Mouse (Mus musculus) G1E (cell line): ENCODE data around the gene S1pr4. TPM values are rescaled to one million over a fixed set of nuclear protein-coding genes. Genes with fewer than 3 reads are reported as not detected.

ENCODE experiments used
- ATAC-seq: 2 replicates; pipeline ENCODE4 v1.8.0; 2016; ENCODE audit warnings: mild to moderate bottlenecking; ENCODE audit not compliant: insufficient number of reproducible peaks, poor library complexity, low FRiP score, severe bottlenecking; ENCODE audit errors: extremely low read depth
- DNase-seq: peaks from one replicate; pipeline ENCODE4 v3.0.0; 2012; ENCODE audit warnings: low spot score
- H3K27me3 ChIP-seq: 2 replicates; pipeline ENCODE4 v1.6.1; 2012; ENCODE audit warnings: mild to moderate bottlenecking, low read length, inconsistent platforms; ENCODE audit not compliant: insufficient read depth
- H3K36me3 ChIP-seq: replicated peaks from 2 replicates; pipeline ENCODE3; 2012; ENCODE audit warnings: mild to moderate bottlenecking, inconsistent platforms
- H3K4me1 ChIP-seq: 2 replicates; pipeline ENCODE4 v1.6.1; 2012; ENCODE audit warnings: low read depth, low read length, inconsistent platforms, mixed read lengths; ENCODE audit not compliant: insufficient read depth
- H3K4me3 ChIP-seq: 2 replicates; pipeline ENCODE4 v1.5.1; 2012; ENCODE audit warnings: low read depth, mild to moderate bottlenecking, inconsistent platforms, low read length, moderate library complexity, mixed read lengths
- H3K9me3 ChIP-seq: replicated peaks from 2 replicates; pipeline ENCODE4 v1.6.1; 2012; ENCODE audit warnings: inconsistent platforms
- CTCF ChIP-seq: IDR thresholded peaks from 2 replicates; pipeline ENCODE4 v1.5.1; 2012; ENCODE audit warnings: low read depth, low read length, inconsistent platforms, mixed read lengths
- GATA1 ChIP-seq: IDR thresholded peaks from 2 replicates; pipeline ENCODE4 v1.6.1; 2012; ENCODE audit warnings: borderline replicate concordance, low read length, inconsistent platforms, mixed read lengths
- GATA2 ChIP-seq: IDR thresholded peaks from 2 replicates; pipeline ENCODE4 v1.6.1; 2012; ENCODE audit warnings: low read depth, low read length, inconsistent platforms, borderline replicate concordance
- POLR2AphosphoS5 ChIP-seq: IDR thresholded peaks from 2 replicates; pipeline ENCODE4 v1.6.1; 2012; ENCODE audit warnings: low read depth, low read length, inconsistent platforms; ENCODE audit not compliant: insufficient replicate concordance
- TAL1 ChIP-seq: conservative IDR thresholded peaks from 2 replicates; pipeline ENCODE4 v1.6.1; 2012; ENCODE audit warnings: low read depth, low read length, inconsistent platforms, mixed read lengths
- polyA plus RNA-seq: library from polyadenylated mRNA; stranded (reverse); fragments of >175 nt; gene quantifications from 2 replicates; pipeline ENCODE4 v1.2.3, GENCODE M21; 2012
- total RNA-seq, 2 experiments: library from RNA; stranded (forward) in 1 of 2; stranded (reverse) in 1 of 2; fragments of 200-1000 nt in 1 of 2; fragments of >200 nt in 1 of 2; fragmentation: Nextera tagmentation in 1 of 2; gene quantifications; 2 replicates each; pipeline ENCODE4 v1.2.3; 2014 to 2017

The S1pr4 gene
- total RNA-seq (2014; fragmentation: Nextera tagmentation) (not detected in 2 replicates), total RNA-seq (2017) (1.6 and 1.9 TPM in 2 replicates), polyA plus RNA-seq (0.75 and 1.00 TPM in 2 replicates)

DNA sequence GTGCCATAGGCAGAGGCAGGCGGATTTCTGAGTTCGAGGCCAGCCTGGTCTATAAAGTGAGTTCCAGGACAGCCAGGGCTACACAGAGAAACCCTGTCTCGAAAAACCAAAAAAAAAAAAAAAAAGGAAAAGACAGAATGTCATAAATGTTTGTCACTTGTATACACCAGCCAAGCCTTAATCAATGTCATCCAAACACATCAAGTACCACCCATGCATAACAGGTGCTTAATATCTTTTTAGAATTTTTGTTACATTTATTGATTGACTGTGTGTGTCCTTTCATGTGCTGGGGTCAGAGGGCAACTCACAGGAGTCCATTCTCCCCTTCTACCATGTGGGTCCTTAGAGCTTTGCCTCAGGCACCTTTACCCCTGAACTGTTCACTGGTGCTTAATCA, at the start of gene S1pr4:
TSS of gene S1pr4 (minus strand) at position 101 of the 400 bp plus-strand sequence.
- Histone ChIP-seq H3K27me3 (no peaks in the 10 kb centered on the region), H3K9me3 (0 out of 2 replicates have a peak, but pooled peaks cover 2% of the 10 kb centered on the region), H3K36me3 (peaks cover 60% of the 10 kb centered on the region), H3K4me3 (peak within 1 kb of the TSS; percentile 97; the same call in 1 of the 2 replicates), H3K4me1 (peaks cover 67% of the 10 kb centered on the region)
- TF ChIP-seq POLR2AphosphoS5 (no peak), CTCF (no peak), TAL1 (no peak), GATA2 (no peak), GATA1 (no peak)
- DNase-seq (no peak), ATAC-seq (no peak)

DNA sequence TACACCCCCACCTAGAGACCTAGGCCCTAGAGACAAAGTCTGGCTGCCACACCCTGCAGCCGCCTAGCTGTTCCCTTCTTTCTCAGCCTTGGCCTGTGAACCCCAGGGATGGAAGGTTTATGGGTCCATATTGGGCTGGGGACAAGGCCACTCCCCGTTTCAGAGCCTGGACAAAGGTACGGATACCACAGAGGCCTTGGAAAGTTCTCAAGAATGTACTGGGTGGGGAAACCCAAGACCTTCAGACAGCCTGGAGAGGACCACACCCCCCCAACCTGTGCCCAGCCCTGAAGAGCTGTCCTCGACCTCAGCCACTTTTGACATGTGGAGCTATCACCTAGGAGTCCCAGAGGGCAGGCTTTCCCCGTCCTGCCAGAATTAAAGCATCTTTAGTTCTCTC, 49.0 kb upstream of the S1pr4 start:
- ATAC-seq (no peak), DNase-seq (no peak)
- peaks cover 63% of the 10 kb centered on the region for H3K4me1 ChIP-seq
- no peak overlapping the region for H3K4me3 ChIP-seq
- peaks cover 4% of the 10 kb centered on the region; the same call in 1 of the 2 replicates for H3K9me3 ChIP-seq
- H3K36me3 ChIP-seq = no peaks in the 10 kb centered on the region
- H3K27me3 ChIP-seq = no peaks in the 10 kb centered on the region
- TF ChIP-seq TAL1 = no peak
- no peak for TF ChIP-seq GATA1
- no peak for TF ChIP-seq CTCF

DNA sequence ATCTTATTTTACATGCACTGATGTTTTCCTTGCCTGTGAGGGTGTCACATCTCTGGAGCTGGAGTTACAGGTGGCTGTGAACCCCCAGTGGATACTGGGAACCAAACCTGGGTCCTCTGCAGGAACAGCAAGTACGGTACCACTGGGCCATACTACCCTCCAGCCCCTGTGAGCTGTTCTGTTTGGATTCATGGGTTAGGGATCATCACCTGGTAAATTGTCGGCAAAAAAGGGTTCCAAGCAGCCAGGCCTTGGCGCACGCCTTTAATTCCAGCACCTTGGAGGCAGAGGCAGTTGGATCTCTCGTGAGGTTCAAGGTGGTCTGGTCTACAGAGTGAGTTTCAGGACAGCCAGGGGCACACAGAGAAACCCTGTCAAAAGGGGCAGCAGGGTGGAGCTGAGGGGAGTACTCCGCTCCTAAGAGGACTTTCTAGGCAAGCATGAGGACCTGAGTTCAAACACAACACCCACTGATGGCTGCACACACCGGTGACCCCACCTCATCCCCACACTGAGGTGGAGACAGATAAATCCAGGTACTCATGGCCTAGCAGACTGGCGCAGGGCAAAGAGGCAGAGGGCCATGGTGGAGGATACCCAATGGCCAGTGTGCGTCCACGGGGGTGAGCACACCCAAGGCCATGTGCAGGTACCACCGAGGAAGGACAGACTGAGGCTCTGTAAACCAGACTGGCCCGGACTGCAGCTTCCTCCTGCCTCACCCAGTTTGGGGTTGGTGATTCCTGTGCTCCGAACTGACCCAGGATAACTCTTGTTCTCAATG, 47.0 kb upstream of the S1pr4 start:
- Histone ChIP-seq H3K27me3 (no peaks in the 10 kb centered on the region), H3K9me3 (no peaks in the 10 kb centered on the region), H3K4me1 (peaks cover 78% of the 10 kb centered on the region), H3K36me3 (peaks cover 18% of the 10 kb centered on the region), H3K4me3 (0 out of 2 replicates have a peak overlapping the region, but pooled peaks have one; percentile 1)
- no peak for DNase-seq
- ATAC-seq = no peak
- TF ChIP-seq CTCF (no peak), GATA2 (no peak), GATA1 (no peak), POLR2AphosphoS5 (no peak), TAL1 (no peak)

DNA sequence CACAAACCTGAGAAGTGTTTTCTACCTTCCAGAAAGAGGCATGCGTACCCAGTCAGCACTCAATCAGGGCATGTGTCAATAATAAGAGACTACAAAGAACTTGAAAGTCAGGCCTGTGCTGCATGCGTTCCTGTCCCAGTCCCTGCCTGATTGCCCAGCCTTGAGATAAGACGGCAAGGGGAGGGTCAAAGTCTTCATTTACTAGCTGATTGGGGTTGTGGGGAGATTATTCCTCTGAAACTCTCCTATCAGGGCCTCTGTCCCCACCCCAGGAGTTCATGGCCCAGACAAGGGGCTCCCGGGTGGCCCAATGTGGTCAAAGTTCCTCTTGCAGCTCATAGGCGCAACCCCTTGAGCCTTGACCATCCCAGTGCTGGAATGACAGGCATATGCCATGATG, 46.4 kb upstream of the S1pr4 start:
- TF ChIP-seq GATA1 = no peak
- no peak for TF ChIP-seq TAL1
- no peak for TF ChIP-seq GATA2
- TF ChIP-seq POLR2AphosphoS5 = no peak
- no peak for TF ChIP-seq CTCF
- ATAC-seq = no peak

DNA sequence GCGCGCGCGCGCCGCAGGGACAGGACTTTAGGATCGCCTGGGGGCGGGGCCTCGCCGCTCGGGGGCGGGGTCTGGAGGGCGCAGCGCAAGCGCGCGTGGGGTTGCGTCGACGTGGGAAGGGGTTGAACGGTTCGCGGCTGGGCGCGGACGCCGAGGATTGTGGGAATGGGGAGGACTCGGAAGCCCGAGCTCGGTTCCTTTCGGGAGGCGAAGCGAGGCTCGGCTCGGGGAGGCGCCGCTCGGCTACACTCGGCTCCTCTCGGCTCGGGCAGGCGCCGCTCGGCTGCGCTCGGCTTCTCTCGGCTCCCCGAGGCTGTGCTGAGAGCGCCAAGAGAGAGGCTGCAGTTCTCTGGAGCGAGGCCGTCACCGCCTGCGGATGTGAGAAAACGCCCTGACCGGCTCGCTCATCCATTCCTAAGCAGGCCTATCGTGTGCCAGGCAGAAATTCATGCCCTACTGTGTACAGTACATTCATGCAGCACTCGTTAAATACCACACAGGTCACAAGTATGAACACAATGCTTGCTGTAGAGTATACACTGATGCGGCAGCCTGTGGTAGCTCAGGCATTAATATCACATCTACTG, 45.3 kb upstream of the S1pr4 start, which contains the start of gene Gna11:
TSS of gene Gna11 (minus strand) at position 30 of the 587 bp plus-strand sequence.
- H3K4me1 ChIP-seq = peaks cover 73% of the 10 kb centered on the region
- peak within 1 kb of the TSS; percentile 93 for H3K4me3 ChIP-seq
- peaks cover 35% of the 10 kb centered on the region for H3K36me3 ChIP-seq
- DNase-seq (peak; percentile 94), ATAC-seq (peak; percentile 87)
- no peaks in the 10 kb centered on the region for H3K27me3 ChIP-seq
- TF ChIP-seq POLR2AphosphoS5 (no peak), GATA2 (no peak), TAL1 (no peak), CTCF (no peak), GATA1 (no peak)
- no peaks in the 10 kb centered on the region for H3K9me3 ChIP-seq

More for the DNA sequence above, 46.4 kb upstream of the S1pr4 start:
- Histone ChIP-seq H3K36me3 (peaks cover 24% of the 10 kb centered on the region), H3K27me3 (no peaks in the 10 kb centered on the region), H3K4me3 (no peak overlapping the region; the same call in 1 of the 2 replicates), H3K9me3 (no peaks in the 10 kb centered on the region), H3K4me1 (peaks cover 77% of the 10 kb centered on the region)
- no peak for DNase-seq

DNA sequence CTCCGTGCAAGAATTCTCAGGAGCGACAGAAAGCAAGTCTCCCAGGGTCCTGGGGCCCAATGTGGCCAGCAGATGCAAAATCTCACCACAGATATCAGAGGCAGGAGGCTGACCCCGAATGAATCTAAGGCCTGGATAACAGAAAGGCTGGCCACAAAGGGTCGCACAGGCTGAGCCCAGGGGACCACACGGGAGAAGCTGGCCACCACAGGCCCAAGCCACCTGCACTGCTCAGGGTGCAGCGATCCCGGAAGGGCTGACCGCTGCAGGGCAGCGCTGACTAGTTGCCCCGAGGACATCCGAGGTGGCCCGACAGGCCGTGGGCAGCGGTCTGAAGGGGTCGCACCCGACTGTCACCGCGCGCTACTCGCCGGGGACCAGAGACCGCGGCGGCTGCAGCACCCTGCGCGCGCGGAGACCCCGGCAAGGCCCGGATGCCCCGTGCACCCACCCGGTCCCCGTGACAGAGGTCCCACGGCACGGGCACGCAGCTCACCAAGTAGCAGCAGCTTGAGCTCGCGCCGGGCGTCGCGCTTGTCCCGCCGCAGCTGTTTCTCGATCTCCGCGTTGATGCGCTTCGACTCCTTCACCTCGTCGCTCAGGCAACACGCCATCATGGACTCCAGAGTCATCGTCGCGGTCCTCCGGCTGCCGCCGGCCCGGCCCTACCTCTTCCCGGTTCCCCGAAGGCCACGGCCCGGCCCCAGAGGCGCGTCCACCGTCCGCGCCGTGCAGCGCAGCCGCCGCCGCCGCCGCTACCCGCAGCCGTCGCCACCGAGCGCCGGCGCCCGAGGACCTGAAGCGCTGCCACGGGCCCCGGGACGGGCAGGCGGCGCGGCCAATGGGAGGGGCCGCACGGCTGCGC, 44.6 kb upstream of the S1pr4 start:
- H3K9me3 ChIP-seq = no peaks in the 10 kb centered on the region
- DNase-seq = peak; percentile 38
- peak overlapping the region; percentile 93 for H3K4me3 ChIP-seq
- H3K27me3 ChIP-seq = no peaks in the 10 kb centered on the region
- H3K36me3 ChIP-seq = peaks cover 42% of the 10 kb centered on the region
- TF ChIP-seq CTCF = no peak
- no peak for TF ChIP-seq TAL1
- TF ChIP-seq GATA2 = no peak
- no peak for ATAC-seq
- peaks cover 73% of the 10 kb centered on the region for H3K4me1 ChIP-seq
